Mouse (Mus musculus) embryonic fibroblast, embryonic 13.5 days (primary cell): ENCODE results near the gene Atp6v1c2.

Source experiments
- CTCF ChIP-seq: IDR thresholded peaks from 2 replicates; pipeline ENCODE4 v1.5.1; 2011; ENCODE audit warnings: mild to moderate bottlenecking, control low read depth, low read length, moderate library complexity, borderline replicate concordance; ENCODE audit not compliant: insufficient read depth
- POLR2A ChIP-seq: IDR thresholded peaks from 2 replicates; pipeline ENCODE4 v1.6.1; 2011; ENCODE audit warnings: low read depth, mild to moderate bottlenecking, control low read depth, low read length, moderate library complexity

GRCm38 (mm10) chr12:17239428-17239688 is 89.8 kb downstream of the Atp6v1c2 start:
- TF ChIP-seq POLR2A, result no peak
- no peak for TF ChIP-seq CTCF
